Mouse (Mus musculus): ENCODE results near the gene Tmem91.

Gene Tmem91

GRCm38 (mm10) chr7:25658657-25659472 is 16.1 kb downstream of the Tmem91 start, which contains the start of the genes Bckdha and Exosc5:
Gene Bckdha, minus strand, starts transcription at chr7:25658981.
Gene Exosc5, plus strand, starts transcription at chr7:25659164.
- TF ChIP-seq GATA4 (IDR thresholded peaks at IDR 0.05; ENCODE audit: insufficient replicate concordance, low read length): peak; percentile 24; the same call in 1 of the 2 replicates

- 0 out of 2 replicates have a peak, but pooled peaks have one; percentile 14 for TF ChIP-seq GATA4 (IDR thresholded peaks at IDR 0.05; ENCODE audit: insufficient replicate concordance, low read length)
These were observed 17.2 kb downstream of the Tmem91 start for GRCm38 (mm10) chr7:25657785-25658184.

DNA sequence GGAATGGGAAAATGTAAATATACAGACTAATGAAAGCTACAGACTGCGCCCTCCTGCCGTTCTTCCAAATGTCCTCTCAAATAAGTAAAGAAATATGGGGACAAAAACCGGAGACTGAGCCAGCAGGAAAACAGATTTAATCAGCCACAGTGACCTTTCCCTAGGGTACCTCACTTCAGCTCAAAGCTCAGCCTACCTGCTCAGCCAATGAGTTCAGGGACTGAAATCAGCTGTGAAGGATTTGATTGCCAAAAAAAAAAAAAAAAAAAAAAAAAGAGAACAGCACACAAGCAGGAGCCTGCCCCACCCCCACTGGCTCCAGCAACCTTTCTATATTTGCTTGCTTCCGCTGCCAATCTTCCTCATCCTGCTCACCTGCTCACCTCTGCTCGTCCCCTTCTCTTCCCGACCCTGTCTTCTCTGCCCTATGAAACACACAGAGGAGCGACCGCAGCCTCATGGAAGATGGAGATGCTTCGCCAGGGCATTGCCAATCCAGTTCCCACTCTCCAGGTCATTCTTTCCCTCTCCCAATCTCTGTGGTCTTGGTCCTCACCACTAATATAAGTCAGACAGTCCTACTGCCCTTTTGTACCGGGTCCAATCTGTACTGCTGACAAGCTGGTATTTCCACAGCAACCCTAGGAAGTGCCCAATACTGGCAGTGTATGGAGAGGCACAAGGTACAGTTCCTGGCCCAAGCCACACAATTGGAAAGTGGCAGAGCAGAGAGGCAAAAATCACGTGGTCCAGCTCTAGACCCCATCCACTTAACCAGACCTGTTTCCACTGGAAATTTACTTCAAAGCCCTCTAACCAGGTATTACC is 19.2 kb downstream of the Tmem91 start:
- peak; percentile 10; the same call in 1 of the 2 replicates for TF ChIP-seq GATA4 (IDR thresholded peaks at IDR 0.05; ENCODE audit: insufficient replicate concordance, low read length)

GRCm38 (mm10) chr7:25652244-25652759 is 22.7 kb downstream of the Tmem91 start:
- TF ChIP-seq GATA4 (IDR thresholded peaks at IDR 0.05; ENCODE audit: insufficient replicate concordance, low read length): no peak

GRCm38 (mm10) chr7:25651281-25651680 is 23.7 kb downstream of the Tmem91 start:
- TF ChIP-seq GATA4 (IDR thresholded peaks at IDR 0.05; ENCODE audit: insufficient replicate concordance, low read length): no peak

- peak; percentile 8; the same call in 1 of the 2 replicates for TF ChIP-seq GATA4 (IDR thresholded peaks at IDR 0.05; ENCODE audit: insufficient replicate concordance, low read length)
These were observed 25.1 kb downstream of the Tmem91 start for GRCm38 (mm10) chr7:25649839-25650238.

DNA sequence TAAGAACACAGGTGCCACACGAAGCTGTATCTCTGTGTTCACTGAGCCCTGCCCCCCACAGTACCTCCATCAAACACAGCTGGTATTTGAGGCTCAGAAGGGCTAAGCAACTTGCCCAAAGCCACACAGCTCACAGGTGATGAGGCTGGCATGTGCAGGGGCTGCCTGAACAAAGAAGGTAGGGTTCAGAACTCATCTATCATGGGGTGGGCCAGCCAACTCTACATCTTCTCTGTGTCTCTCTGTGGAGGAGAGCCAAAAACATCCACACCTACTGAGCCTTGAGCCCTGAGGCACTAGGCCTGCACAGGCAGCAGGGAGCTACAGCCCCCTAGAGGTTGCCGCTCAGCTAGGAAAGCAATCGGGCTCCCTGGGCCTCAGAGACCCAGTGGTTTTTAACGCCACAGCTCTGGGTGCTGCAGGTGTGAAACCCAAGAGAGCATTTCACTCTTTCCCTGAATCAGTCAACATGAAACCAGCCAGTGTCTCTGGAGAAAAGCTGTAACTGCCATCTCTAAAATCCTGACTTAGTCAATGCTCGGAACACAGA is 27.3 kb downstream of the Tmem91 start:
- no peak for TF ChIP-seq GATA4 (IDR thresholded peaks at IDR 0.05; ENCODE audit: insufficient replicate concordance, low read length)

DNA sequence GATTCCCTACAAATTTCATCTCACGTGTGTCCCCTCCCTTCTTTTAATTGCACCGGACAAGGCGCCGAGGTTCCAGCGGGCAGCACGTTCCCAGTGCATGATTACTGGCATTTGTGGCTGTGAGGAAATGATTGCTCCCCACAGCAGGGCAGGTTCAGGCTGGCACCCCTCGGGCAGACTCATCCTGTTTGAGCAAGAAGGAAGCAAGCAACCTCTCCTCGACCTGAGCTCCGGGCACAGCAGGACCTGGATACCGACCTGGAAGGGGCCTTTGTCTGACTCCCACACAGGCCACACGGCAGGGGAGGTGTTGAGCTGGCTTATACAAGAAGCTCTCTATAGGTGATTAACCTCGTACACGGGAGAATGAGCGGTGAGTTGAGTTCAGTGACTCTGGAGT is 29.9 kb downstream of the Tmem91 start:
- TF ChIP-seq GATA4 (IDR thresholded peaks at IDR 0.05; ENCODE audit: insufficient replicate concordance, low read length): no peak

GRCm38 (mm10) chr7:25644631-25645030 is 30.3 kb downstream of the Tmem91 start:
- TF ChIP-seq GATA4 (IDR thresholded peaks at IDR 0.05; ENCODE audit: insufficient replicate concordance, low read length): no peak

- TF ChIP-seq GATA4 (IDR thresholded peaks at IDR 0.05; ENCODE audit: insufficient replicate concordance, low read length): no peak
These were observed 30.8 kb downstream of the Tmem91 start for GRCm38 (mm10) chr7:25644136-25644535.

DNA sequence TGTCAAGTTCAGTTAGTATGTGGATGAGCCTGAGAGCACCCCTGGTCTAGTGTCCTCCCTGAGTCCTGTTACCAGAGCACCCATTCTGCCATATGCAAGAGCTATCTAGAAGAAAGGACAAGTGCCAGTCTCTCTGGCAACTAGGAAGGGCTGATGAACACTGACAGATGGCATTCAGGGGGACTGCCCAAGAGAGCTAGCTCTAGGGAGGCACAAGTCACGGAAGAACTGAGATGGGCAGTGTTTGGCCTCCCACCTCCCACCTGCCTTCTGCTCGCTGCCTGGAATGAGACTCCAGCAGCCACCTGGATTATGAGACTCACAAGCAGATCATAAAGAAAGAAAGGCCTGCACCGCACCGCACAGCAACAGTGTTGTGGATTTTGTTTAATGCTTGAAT is 35.2 kb downstream of the Tmem91 start:
- no peak for TF ChIP-seq GATA4 (IDR thresholded peaks at IDR 0.05; ENCODE audit: insufficient replicate concordance, low read length)

DNA sequence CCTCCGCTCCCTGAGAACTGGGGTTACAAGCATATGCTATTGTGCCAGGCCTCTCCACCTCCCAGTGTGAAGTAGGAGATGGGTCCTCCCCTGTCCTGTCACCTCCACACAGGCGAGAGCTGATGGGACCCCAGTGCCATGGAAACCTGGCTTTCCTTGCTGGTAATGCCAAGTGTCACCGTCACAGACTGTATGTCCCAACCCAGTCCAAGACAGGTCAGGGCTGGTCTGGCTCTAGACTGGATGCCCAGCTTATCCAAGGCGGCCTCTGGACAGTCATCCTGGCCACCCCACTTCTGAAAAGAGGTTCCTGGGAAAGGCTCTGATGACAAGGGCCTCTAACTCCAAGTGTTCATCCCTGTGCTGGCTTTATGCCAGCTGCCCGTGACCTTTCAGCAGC is 37.9 kb downstream of the Tmem91 start:
- TF ChIP-seq GATA4 (IDR thresholded peaks at IDR 0.05; ENCODE audit: insufficient replicate concordance, low read length): no peak

GRCm38 (mm10) chr7:25636373-25636772 is 38.6 kb downstream of the Tmem91 start:
- no peak for TF ChIP-seq GATA4 (IDR thresholded peaks at IDR 0.05; ENCODE audit: insufficient replicate concordance, low read length)

- no peak for TF ChIP-seq GATA4 (IDR thresholded peaks at IDR 0.05; ENCODE audit: insufficient replicate concordance, low read length)
These were observed 42.3 kb downstream of the Tmem91 start for GRCm38 (mm10) chr7:25632679-25633078.

- TF ChIP-seq GATA4 (IDR thresholded peaks at IDR 0.05; ENCODE audit: insufficient replicate concordance, low read length): no peak
These were observed 46.7 kb downstream of the Tmem91 start for GRCm38 (mm10) chr7:25628323-25628620.
